Mouse (Mus musculus) effector memory CD4-positive, alpha-beta T cell, adult 5 months (primary cell): ENCODE results near the gene Gm47955. TPM values are rescaled to one million over a fixed set of nuclear protein-coding genes. Genes with fewer than 3 reads are reported as not detected.

Experiments used
- polyA plus RNA-seq: library from polyadenylated mRNA; unstranded; fragments of 100-300 nt; shearing (Covaris generic); gene quantifications from one replicate; pipeline ENCODE4 v1.2.1, GENCODE M21; 2017

Gene Gm47955
- polyA plus RNA-seq: not detected

GRCm38 (mm10) chr1:82959870-82960385 lies at the start of gene Gm47955:
TSS of gene Gm47955 (plus strand) at chr1:82960286.

GRCm38 (mm10) chr1:82913025-82913424 lies 47.1 kb upstream of the Gm47955 start, which contains the start of gene A030005L19Rik:
TSS of gene A030005L19Rik (plus strand) at chr1:82913325.

GRCm38 (mm10) chr1:82924650-82925049 lies 35.4 kb upstream of the Gm47955 start, which contains the start of gene A030014E15Rik:
TSS of gene A030014E15Rik (plus strand) at chr1:82924917.

GRCm38 (mm10) chr1:82931326-82931725 lies 28.8 kb upstream of the Gm47955 start, which contains the start of gene Gm6217:
TSS of gene Gm6217 (minus strand) at chr1:82931399.

GRCm38 (mm10) chr1:82943295-82943694 lies 16.8 kb upstream of the Gm47955 start, which contains the start of gene A030003K21Rik:
TSS of gene A030003K21Rik (minus strand) at chr1:82943388.

GRCm38 (mm10) chr1:82955913-82956312 lies 4.2 kb upstream of the Gm47955 start, which contains the start of gene Gm7544:
TSS of gene Gm7544 (minus strand) at chr1:82956013.

GRCm38 (mm10) chr1:83000306-83000705 lies 40.2 kb downstream of the Gm47955 start, which contains the start of gene Gm47959:
TSS of gene Gm47959 (plus strand) at chr1:83000548.

Other genes starting within 250 kb of the Gm47955 start
- 137 TPM for gene Mff, start 235.4 kb upstream of the Gm47955 start, polyA plus RNA-seq
- not detected for gene Tm4sf20, start 191.8 kb upstream of the Gm47955 start, polyA plus RNA-seq
- not detected for gene Gm47791, start 189.0 kb upstream of the Gm47955 start, polyA plus RNA-seq
- 138 TPM for gene Agfg1, start 120.8 kb upstream of the Gm47955 start, polyA plus RNA-seq
- not detected for gene A030005L19Rik, start 47.0 kb upstream of the Gm47955 start, polyA plus RNA-seq
- gene A030014E15Rik, start 35.4 kb upstream of the Gm47955 start, polyA plus RNA-seq: not detected
- gene Gm6217, start 28.9 kb upstream of the Gm47955 start, polyA plus RNA-seq: not detected
- gene A030003K21Rik, start 16.9 kb upstream of the Gm47955 start, polyA plus RNA-seq: not detected
- not detected for gene Gm7544, start 4.3 kb upstream of the Gm47955 start, polyA plus RNA-seq
- gene Gm47959, start 40.3 kb downstream of the Gm47955 start, polyA plus RNA-seq: not detected
- gene Slc19a3, start 78.2 kb downstream of the Gm47955 start, polyA plus RNA-seq: not detected
- not detected for gene Krtap28-10, start 82.2 kb downstream of the Gm47955 start, polyA plus RNA-seq
- gene Gm47969, start 84.6 kb downstream of the Gm47955 start, polyA plus RNA-seq: not detected
- not detected for gene A030005K14Rik, start 99.1 kb downstream of the Gm47955 start, polyA plus RNA-seq
- gene Krtap28-13, start 100.6 kb downstream of the Gm47955 start, polyA plus RNA-seq: not detected
- not detected for gene Ccl20, start 156.5 kb downstream of the Gm47955 start, polyA plus RNA-seq
- gene Daw1, start 199.5 kb downstream of the Gm47955 start, polyA plus RNA-seq: not detected